Mouse (Mus musculus): ENCODE measurements around the gene Gm8765. TPM values are rescaled to one million over a fixed set of nuclear protein-coding genes. Genes with fewer than 3 reads are reported as not detected.

The Gm8765 gene
- not detected in 2 replicates for polyA plus RNA-seq (2012; rRNA removed)

DNA sequence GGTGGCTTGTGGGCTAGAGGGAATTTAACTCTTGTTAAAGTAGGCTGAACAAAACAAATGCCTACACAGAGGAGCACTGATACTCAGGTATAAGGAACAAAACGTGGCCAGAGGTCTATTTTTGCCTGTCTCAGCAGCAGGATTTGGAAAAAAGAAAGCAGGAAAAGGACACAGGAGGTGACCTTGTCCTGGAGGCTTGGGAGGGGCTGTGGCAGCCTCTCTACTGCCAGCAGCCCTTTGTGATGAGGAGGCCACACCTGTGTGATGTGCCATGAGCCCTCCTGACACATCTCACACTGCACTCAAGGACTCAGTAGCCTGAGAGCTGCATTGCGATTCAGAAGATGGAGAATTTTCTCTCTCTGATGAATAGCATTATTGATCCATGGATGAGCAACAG is at the start of gene Gm8765:
Gene Gm8765, plus strand, starts transcription at position 301 of the 400 bp plus-strand sequence.

Other genes starting within 250 kb of the Gm8765 start
- gene Nutm2, start 231.0 kb upstream of the Gm8765 start, polyA plus RNA-seq (2012; rRNA removed) = not detected in 2 replicates
- not detected in 2 replicates for gene Gm904, start 55.1 kb upstream of the Gm8765 start, polyA plus RNA-seq (2012; rRNA removed)

Data from ovary, adult 2 months (tissue).